Mouse (Mus musculus): Measurements from ENCODE around the gene Ranbp9. TPM values are rescaled to one million over a fixed set of nuclear protein-coding genes. Genes with fewer than 3 reads are reported as not detected.

The Ranbp9 gene
- total RNA-seq, 4 experiments from 2014 or later, result 35.9 to 46.7 (median 41.6) TPM

- DNase-seq (ENCODE audit: low spot score), result peak; percentile 86
Observed at GRCm38 (mm10) chr13:43364985-43365824, 115.9 kb downstream of the Ranbp9 start, which contains the start of gene Sirt5. Gene Sirt5, plus strand, starts transcription at chr13:43365496.

- DNase-seq (ENCODE audit: low spot score), result no peak
Observed at GRCm38 (mm10) chr13:43362353-43362752, 118.7 kb downstream of the Ranbp9 start.

GRCm38 (mm10) chr13:43360534-43360933 lies 120.5 kb downstream of the Ranbp9 start:
- no peak for DNase-seq (ENCODE audit: low spot score)

GRCm38 (mm10) chr13:43356346-43357125 lies 124.5 kb downstream of the Ranbp9 start:
- no peak for DNase-seq (ENCODE audit: low spot score)

GRCm38 (mm10) chr13:43354362-43354761 lies 126.7 kb downstream of the Ranbp9 start:
- DNase-seq (ENCODE audit: low spot score), result no peak

- no peak for DNase-seq (ENCODE audit: low spot score)
Observed at GRCm38 (mm10) chr13:43353356-43353755, 127.7 kb downstream of the Ranbp9 start.

Other genes starting within 250 kb of the Ranbp9 start
- 10 to 100 TPM; 28.2 to 33.9 (median 30.5) TPM for gene Gfod1, start 177.1 kb downstream of the Ranbp9 start, total RNA-seq (2022)
- 10 to 100 TPM; 57.4 to 64.4 (median 63.0) TPM for gene Sirt5, start 115.8 kb downstream of the Ranbp9 start, total RNA-seq (2022)
- 100 to 1,000 TPM in 3 of 4 experiments, 10 to 100 TPM in 1; 84.2 to 130 (median 113) TPM for gene Nol7, start 82.9 kb downstream of the Ranbp9 start, total RNA-seq (2022)
- 10 to 100 TPM; 43.2 to 51.2 (median 48.7) TPM for gene Mcur1, start 78.9 kb upstream of the Ranbp9 start, total RNA-seq (2022)
- gene Rnf182, start 134.4 kb upstream of the Ranbp9 start, total RNA-seq (2022), result under 1 TPM in 2 of 4 experiments, not detected in 2; 0.09 to 0.16 TPM